Mouse (Mus musculus) lung, postnatal 0 days (tissue): Measurements from ENCODE around the gene Mrrf.

Source experiments
- CTCF ChIP-seq: IDR thresholded peaks from 2 replicates; pipeline ENCODE4 v1.5.1; 2016; ENCODE audit warnings: antibody characterized with exemption, mild to moderate bottlenecking
- EP300 ChIP-seq: IDR thresholded peaks from 2 replicates; pipeline ENCODE4 v1.6.1; 2016; ENCODE audit warnings: antibody characterized with exemption, mild to moderate bottlenecking, control low read depth

DNA sequence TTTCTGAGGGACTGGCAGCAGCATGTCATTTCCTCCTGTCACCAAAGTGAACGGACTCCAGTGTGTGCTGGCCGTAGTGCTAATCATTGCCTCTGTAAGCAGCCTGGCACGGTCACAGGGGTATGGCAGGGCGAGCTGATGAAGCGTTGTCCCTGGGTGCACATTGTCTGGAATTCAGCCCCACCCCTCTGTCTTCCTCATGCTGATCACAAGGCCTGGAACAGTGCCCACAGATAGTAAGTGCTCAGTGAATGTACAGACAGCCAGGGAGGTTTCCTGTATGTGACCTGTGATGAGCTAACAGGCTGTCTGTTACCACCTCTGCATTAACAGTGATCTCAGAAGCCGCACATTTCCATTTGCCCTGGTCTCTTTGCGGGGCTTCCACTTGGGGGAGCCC lies 76.9 kb downstream of the Mrrf start:
- no peak for TF ChIP-seq CTCF
- peak; percentile 44; the same call in 1 of the 2 replicates for TF ChIP-seq EP300
